In genomic region chr5:118004619-118005018, GRCm38 (mm10) we compare ENCODE assay signal across 8 mouse cellular contexts. TPM values are rescaled to one million over a fixed set of nuclear protein-coding genes. Genes with fewer than 3 reads are reported as not detected.
DNase-seq lines count a peak whose midpoint lies in the region; ATAC-seq and TF ChIP-seq lines count a peak whose summit lies in the region.

No protein-coding gene starts in this region.

- H3K27me3 ChIP-seq in forebrain, postnatal 0 days (ENCODE audit: insufficient read depth, low read length): no peaks in the 10 kb centered on the region
- no peaks in the 10 kb centered on the region for H3K27me3 ChIP-seq in forebrain, embryonic 16.5 days (replicated peaks; ENCODE audit: control insufficient read depth, insufficient read depth, low read length)

- H3K9me3 ChIP-seq in forebrain, postnatal 0 days (ENCODE audit: low read length): no peaks in the 10 kb centered on the region
- no peaks in the 10 kb centered on the region for H3K9me3 ChIP-seq in forebrain, embryonic 16.5 days (ENCODE audit: control insufficient read depth, low read length)

- no peak overlapping the region for H3K4me2 ChIP-seq in forebrain, postnatal 0 days (ENCODE audit: low read depth)
- no peak overlapping the region for H3K4me2 ChIP-seq in forebrain, embryonic 16.5 days (ENCODE audit: low read length)

- WGBS in forebrain, postnatal 0 days: 73% methylated on average over 8 of the region's 8 CpGs
- 71% methylated on average over 8 of the region's 8 CpGs for WGBS in forebrain, embryonic 16.5 days

- H3K4me3 ChIP-seq in forebrain, postnatal 0 days (ENCODE audit: low read depth, low read length): no peak overlapping the region
- H3K4me3 ChIP-seq in forebrain, embryonic 16.5 days (replicated peaks; ENCODE audit: low read length): no peak overlapping the region

- peak; percentile 73 for DNase-seq in forebrain, postnatal 0 days
- DNase-seq in ovary, postnatal 36 days (ENCODE audit: low spot score): peak; percentile 48
- DNase-seq in ovary, adult 18-20 months (ENCODE audit: low spot score): no peak
- peak; percentile 82 for DNase-seq in cerebellum, adult 9-10 months
- DNase-seq in kidney, postnatal 10 days: peak; percentile 82
- peak; percentile 60 for DNase-seq in lung, postnatal 14 days
- DNase-seq in spleen, postnatal 4 days (ENCODE audit: low spot score in 2 of 2): peak; percentile 48 to 85

- ATAC-seq in forebrain, postnatal 0 days: peak; percentile 37; the same call in 1 of the 2 replicates
- ATAC-seq in forebrain, embryonic 16.5 days: no peak

- H3K4me1 ChIP-seq in forebrain, postnatal 0 days (ENCODE audit: insufficient read depth): no peaks in the 10 kb centered on the region
- H3K4me1 ChIP-seq in forebrain, embryonic 16.5 days (replicated peaks; ENCODE audit: control insufficient read depth, insufficient read depth, low read length): no peaks in the 10 kb centered on the region

- TF ChIP-seq CTCF in forebrain, postnatal 0 days (IDR thresholded peaks at IDR 0.05; ENCODE audit: low read depth): peak; percentile 90

- H3K36me3 ChIP-seq in forebrain, postnatal 0 days (ENCODE audit: insufficient read depth): peaks cover 94% of the 10 kb centered on the region
- peaks cover 37% of the 10 kb centered on the region for H3K36me3 ChIP-seq in forebrain, embryonic 16.5 days (ENCODE audit: control insufficient read depth, insufficient read depth)

- H3K27ac ChIP-seq in forebrain, postnatal 0 days (ENCODE audit: low read depth, low read length): no peak overlapping the region
- H3K27ac ChIP-seq in forebrain, embryonic 16.5 days (ENCODE audit: low read length): no peak overlapping the region

- no peak overlapping the region for H3K9ac ChIP-seq in forebrain, postnatal 0 days
- H3K9ac ChIP-seq in forebrain, embryonic 16.5 days (replicated peaks; ENCODE audit: low read depth, low read length): no peak overlapping the region

RNA-seq across cellular contexts. Expression of gene Tesc, which starts 22.9 kb away (rescaled TPM):
- 8.5 and 13.0 TPM in 2 replicates for total RNA-seq in forebrain, postnatal 0 days (2014; rRNA removed)
- polyA plus RNA-seq in forebrain, postnatal 0 days (2015; fragmentation: Nextera tagmentation; extraction: Ambion mirVana): 12.2 and 19.9 TPM in 2 replicates
- 7.7 and 10.3 TPM in 2 replicates for polyA plus RNA-seq in forebrain, embryonic 16.5 days (2015; fragmentation: Nextera tagmentation; extraction: Ambion mirVana)

RNA-seq across cellular contexts. Expression of gene Fbxo21, which starts 28.1 kb away (rescaled TPM):
- total RNA-seq in forebrain, postnatal 0 days (2014; rRNA removed): 176 and 197 TPM in 2 replicates
- polyA plus RNA-seq in forebrain, postnatal 0 days (2015; fragmentation: Nextera tagmentation; extraction: Ambion mirVana): 150 and 161 TPM in 2 replicates
- polyA plus RNA-seq in forebrain, embryonic 16.5 days (2015; fragmentation: Nextera tagmentation; extraction: Ambion mirVana): 203 and 214 TPM in 2 replicates
